Mouse (Mus musculus): ENCODE results near the gene Hist1h1b. TPM values are rescaled to one million over a fixed set of nuclear protein-coding genes. Genes with fewer than 3 reads are reported as not detected.
"Not testable (repeated sequence)": the region's sequence is repeated elsewhere in the genome, so short reads cannot be mapped to it uniquely, and the experiment has no call there.

Gene Hist1h1b
- polyA plus RNA-seq, 1 experiment from 2014 or later: 9.8 TPM

- Histone ChIP-seq H3K9ac (ENCODE audit: low read length) (peak within 1 kb of the TSS; percentile 75), H3K4me1 (ENCODE audit: control insufficient read depth, insufficient read depth, low read length) (peaks cover 15% of the 10 kb centered on the region), H3K27ac (ENCODE audit: low read length) (peak within 1 kb of the TSS; percentile 92), H3K4me3 (ENCODE audit: low read length) (peak within 1 kb of the TSS; percentile 59), H3K4me2 (ENCODE audit: low read depth, low read length) (peak within 1 kb of the TSS; percentile 71)
- peak; percentile 90 for ATAC-seq (replicated peaks; ENCODE audit: extremely low read depth, insufficient read depth, low FRiP score)
- not testable (repeated sequence) for H3K9me3 ChIP-seq (replicated peaks; ENCODE audit: control insufficient read depth, low read length); H3K36me3 ChIP-seq (ENCODE audit: control insufficient read depth, insufficient read depth); H3K27me3 ChIP-seq (ENCODE audit: control insufficient read depth, insufficient read depth, low read length)
- WGBS: under 1% methylated on average over 35 of the region's 50 CpGs
Observed at GRCm38 (mm10) chr13:21753524-21754285, 26.7 kb downstream of the Hist1h1b start, which contains the start of the genes Hist1h2ak and Hist1h2bn. Gene Hist1h2ak, minus strand, starts transcription at chr13:21753827. Gene Hist1h2bn, plus strand, starts transcription at chr13:21754123.

GRCm38 (mm10) chr13:21753051-21753523, 27.3 kb downstream of the Hist1h1b start:
- WGBS: 5% methylated on average over 10 of the region's 10 CpGs
- no peak for ATAC-seq (replicated peaks; ENCODE audit: extremely low read depth, insufficient read depth, low FRiP score)
- H3K4me2 ChIP-seq (ENCODE audit: low read depth, low read length): peak overlapping the region; percentile 71
- H3K27me3 ChIP-seq (ENCODE audit: control insufficient read depth, insufficient read depth, low read length): no peaks in the 10 kb centered on the region
- H3K4me3 ChIP-seq (ENCODE audit: low read length): peak overlapping the region; percentile 59
- H3K4me1 ChIP-seq (ENCODE audit: control insufficient read depth, insufficient read depth, low read length): peaks cover 15% of the 10 kb centered on the region
- H3K9me3 ChIP-seq (replicated peaks; ENCODE audit: control insufficient read depth, low read length): no peaks in the 10 kb centered on the region
- no peaks in the 10 kb centered on the region for H3K36me3 ChIP-seq (ENCODE audit: control insufficient read depth, insufficient read depth)
- peak overlapping the region; percentile 92 for H3K27ac ChIP-seq (ENCODE audit: low read length)
- peak overlapping the region; percentile 74 for H3K9ac ChIP-seq (ENCODE audit: low read length)

GRCm38 (mm10) chr13:21752356-21752755, 28.1 kb downstream of the Hist1h1b start:
- Histone ChIP-seq H3K4me2 (ENCODE audit: low read depth, low read length) (peak overlapping the region; percentile 71; the same call in 1 of the 2 replicates), H3K4me3 (ENCODE audit: low read length) (no peak overlapping the region), H3K9ac (ENCODE audit: low read length) (peak overlapping the region; percentile 74; the same call in 1 of the 2 replicates), H3K36me3 (ENCODE audit: control insufficient read depth, insufficient read depth) (no peaks in the 10 kb centered on the region), H3K9me3 (replicated peaks; ENCODE audit: control insufficient read depth, low read length) (no peaks in the 10 kb centered on the region), H3K27me3 (ENCODE audit: control insufficient read depth, insufficient read depth, low read length) (no peaks in the 10 kb centered on the region), H3K4me1 (ENCODE audit: control insufficient read depth, insufficient read depth, low read length) (peaks cover 17% of the 10 kb centered on the region), H3K27ac (ENCODE audit: low read length) (peak overlapping the region; percentile 41)
- no peak for ATAC-seq (replicated peaks; ENCODE audit: extremely low read depth, insufficient read depth, low FRiP score)
- 35% methylated on average over 3 of the region's 3 CpGs for WGBS

GRCm38 (mm10) chr13:21751827-21752226, 28.6 kb downstream of the Hist1h1b start:
- no peak overlapping the region; the same call in 1 of the 2 replicates for H3K9ac ChIP-seq (ENCODE audit: low read length)
- no peaks in the 10 kb centered on the region for H3K9me3 ChIP-seq (replicated peaks; ENCODE audit: control insufficient read depth, low read length)
- peaks cover 17% of the 10 kb centered on the region for H3K4me1 ChIP-seq (ENCODE audit: control insufficient read depth, insufficient read depth, low read length)
- no peak overlapping the region for H3K4me3 ChIP-seq (ENCODE audit: low read length)
- peak overlapping the region; percentile 41 for H3K27ac ChIP-seq (ENCODE audit: low read length)
- peak overlapping the region; percentile 71; the same call in 1 of the 2 replicates for H3K4me2 ChIP-seq (ENCODE audit: low read depth, low read length)
- WGBS: 40% methylated on average over 3 of the region's 3 CpGs
- no peaks in the 10 kb centered on the region for H3K27me3 ChIP-seq (ENCODE audit: control insufficient read depth, insufficient read depth, low read length)
- no peak for ATAC-seq (replicated peaks; ENCODE audit: extremely low read depth, insufficient read depth, low FRiP score)
- no peaks in the 10 kb centered on the region for H3K36me3 ChIP-seq (ENCODE audit: control insufficient read depth, insufficient read depth)

GRCm38 (mm10) chr13:21751417-21751816, 29.0 kb downstream of the Hist1h1b start:
- Histone ChIP-seq H3K36me3 (ENCODE audit: control insufficient read depth, insufficient read depth) (no peaks in the 10 kb centered on the region), H3K27ac (ENCODE audit: low read length) (peak overlapping the region; percentile 41; the same call in 1 of the 2 replicates), H3K27me3 (ENCODE audit: control insufficient read depth, insufficient read depth, low read length) (no peaks in the 10 kb centered on the region), H3K9ac (ENCODE audit: low read length) (peak overlapping the region; percentile 29; the same call in 1 of the 2 replicates), H3K9me3 (replicated peaks; ENCODE audit: control insufficient read depth, low read length) (no peaks in the 10 kb centered on the region), H3K4me1 (ENCODE audit: control insufficient read depth, insufficient read depth, low read length) (peaks cover 17% of the 10 kb centered on the region), H3K4me3 (ENCODE audit: low read length) (no peak overlapping the region), H3K4me2 (ENCODE audit: low read depth, low read length) (no peak overlapping the region)
- no peak for ATAC-seq (replicated peaks; ENCODE audit: extremely low read depth, insufficient read depth, low FRiP score)

GRCm38 (mm10) chr13:21750159-21751017, 30.0 kb downstream of the Hist1h1b start, which contains the start of gene Hist1h4k:
Gene Hist1h4k, minus strand, starts transcription at chr13:21750505.
- Histone ChIP-seq H3K4me3 (ENCODE audit: low read length) (peak within 1 kb of the TSS; percentile 54), H3K27ac (ENCODE audit: low read length) (peak within 1 kb of the TSS; percentile 85), H3K9ac (ENCODE audit: low read length) (peak within 1 kb of the TSS; percentile 72), H3K4me2 (ENCODE audit: low read depth, low read length) (peak within 1 kb of the TSS; percentile 74), H3K4me1 (ENCODE audit: control insufficient read depth, insufficient read depth, low read length) (peaks cover 17% of the 10 kb centered on the region)
- H3K36me3 ChIP-seq (ENCODE audit: control insufficient read depth, insufficient read depth); H3K9me3 ChIP-seq (replicated peaks; ENCODE audit: control insufficient read depth, low read length); H3K27me3 ChIP-seq (ENCODE audit: control insufficient read depth, insufficient read depth, low read length): not testable (repeated sequence)
- peak; percentile 77 for ATAC-seq (replicated peaks; ENCODE audit: extremely low read depth, insufficient read depth, low FRiP score)
- WGBS: under 1% methylated on average over 40 of the region's 56 CpGs

GRCm38 (mm10) chr13:21749387-21750158, 30.9 kb downstream of the Hist1h1b start:
- H3K36me3 ChIP-seq (ENCODE audit: control insufficient read depth, insufficient read depth): no peaks in the 10 kb centered on the region
- H3K9me3 ChIP-seq (replicated peaks; ENCODE audit: control insufficient read depth, low read length): no peaks in the 10 kb centered on the region
- peak overlapping the region; percentile 41 for H3K27ac ChIP-seq (ENCODE audit: low read length)
- peak overlapping the region; percentile 72 for H3K9ac ChIP-seq (ENCODE audit: low read length)
- H3K4me2 ChIP-seq (ENCODE audit: low read depth, low read length): peak overlapping the region; percentile 74
- peak overlapping the region; percentile 54 for H3K4me3 ChIP-seq (ENCODE audit: low read length)
- no peaks in the 10 kb centered on the region for H3K27me3 ChIP-seq (ENCODE audit: control insufficient read depth, insufficient read depth, low read length)
- ATAC-seq (replicated peaks; ENCODE audit: extremely low read depth, insufficient read depth, low FRiP score): no peak
- peaks cover 15% of the 10 kb centered on the region for H3K4me1 ChIP-seq (ENCODE audit: control insufficient read depth, insufficient read depth, low read length)
- WGBS: 11% methylated on average over 5 of the region's 5 CpGs

- Histone ChIP-seq H3K4me2 (ENCODE audit: low read depth, low read length) (no peak overlapping the region), H3K9ac (ENCODE audit: low read length) (no peak overlapping the region), H3K9me3 (replicated peaks; ENCODE audit: control insufficient read depth, low read length) (no peaks in the 10 kb centered on the region), H3K27me3 (ENCODE audit: control insufficient read depth, insufficient read depth, low read length) (no peaks in the 10 kb centered on the region), H3K4me3 (ENCODE audit: low read length) (no peak overlapping the region), H3K36me3 (ENCODE audit: control insufficient read depth, insufficient read depth) (no peaks in the 10 kb centered on the region), H3K4me1 (ENCODE audit: control insufficient read depth, insufficient read depth, low read length) (peaks cover 5% of the 10 kb centered on the region; the same call in 1 of the 2 replicates), H3K27ac (ENCODE audit: low read length) (no peak overlapping the region)
- ATAC-seq (replicated peaks; ENCODE audit: extremely low read depth, insufficient read depth, low FRiP score): no peak
- WGBS: 79% methylated on average over 1 of the region's 1 CpGs
Observed at GRCm38 (mm10) chr13:21745006-21745405, 35.4 kb downstream of the Hist1h1b start.
